Mouse (Mus musculus): ENCODE results near the gene Bco2. TPM values are rescaled to one million over a fixed set of nuclear protein-coding genes. Genes with fewer than 3 reads are reported as not detected.

Gene Bco2
- polyA plus RNA-seq, 1 experiment: not detected

GRCm38 (mm10) chr9:50528293-50528892, 26.6 kb downstream of the Bco2 start, which contains the start of gene Pts:
Gene Pts (minus strand): TSS chr9:50528724.
- no peaks in the 10 kb centered on the region for H3K27me3 ChIP-seq (ENCODE audit: control insufficient read depth, insufficient read depth, low read length, poor library complexity, severe bottlenecking)
- peak within 1 kb of the TSS; percentile 75 for H3K4me3 ChIP-seq (ENCODE audit: low read depth, low read length)
- H3K9ac ChIP-seq (ENCODE audit: low read depth, poor library complexity, severe bottlenecking): peak within 1 kb of the TSS; percentile 9
- H3K9me3 ChIP-seq (replicated peaks; ENCODE audit: control insufficient read depth, insufficient read depth, low read length, poor library complexity, severe bottlenecking): no peaks in the 10 kb centered on the region
- no peaks in the 10 kb centered on the region for H3K36me3 ChIP-seq (ENCODE audit: control insufficient read depth, insufficient read depth, low read length, poor library complexity, severe bottlenecking)
- TF ChIP-seq EP300 (IDR thresholded peaks at IDR 0.05; ENCODE audit: insufficient read depth, low read depth, low read length) (no peak), POLR2A (IDR thresholded peaks at IDR 0.05; ENCODE audit: insufficient read depth, low read length) (no peak), CTCF (IDR thresholded peaks at IDR 0.05; ENCODE audit: low read depth, low read length) (peak; percentile 86)
- no peak within 1 kb of the TSS for H3K27ac ChIP-seq (ENCODE audit: insufficient read depth, low read length)
- no peaks in the 10 kb centered on the region for H3K4me1 ChIP-seq (ENCODE audit: control insufficient read depth, insufficient read depth, low read length)

GRCm38 (mm10) chr9:50527860-50528259, 27.1 kb downstream of the Bco2 start:
- H3K9ac ChIP-seq (ENCODE audit: low read depth, poor library complexity, severe bottlenecking): peak overlapping the region; percentile 9
- peak overlapping the region; percentile 75 for H3K4me3 ChIP-seq (ENCODE audit: low read depth, low read length)
- no peaks in the 10 kb centered on the region for H3K9me3 ChIP-seq (replicated peaks; ENCODE audit: control insufficient read depth, insufficient read depth, low read length, poor library complexity, severe bottlenecking)
- H3K4me1 ChIP-seq (ENCODE audit: control insufficient read depth, insufficient read depth, low read length): no peaks in the 10 kb centered on the region
- no peaks in the 10 kb centered on the region for H3K36me3 ChIP-seq (ENCODE audit: control insufficient read depth, insufficient read depth, low read length, poor library complexity, severe bottlenecking)
- no peaks in the 10 kb centered on the region for H3K27me3 ChIP-seq (ENCODE audit: control insufficient read depth, insufficient read depth, low read length, poor library complexity, severe bottlenecking)
- H3K27ac ChIP-seq (ENCODE audit: insufficient read depth, low read length): no peak overlapping the region
- TF ChIP-seq EP300 (IDR thresholded peaks at IDR 0.05; ENCODE audit: insufficient read depth, low read depth, low read length) (no peak), CTCF (IDR thresholded peaks at IDR 0.05; ENCODE audit: low read depth, low read length) (no peak), POLR2A (IDR thresholded peaks at IDR 0.05; ENCODE audit: insufficient read depth, low read length) (no peak)

GRCm38 (mm10) chr9:50525585-50525984, 29.4 kb downstream of the Bco2 start:
- no peaks in the 10 kb centered on the region for H3K27me3 ChIP-seq (ENCODE audit: control insufficient read depth, insufficient read depth, low read length, poor library complexity, severe bottlenecking)
- H3K27ac ChIP-seq (ENCODE audit: insufficient read depth, low read length): no peak overlapping the region
- no peaks in the 10 kb centered on the region for H3K4me1 ChIP-seq (ENCODE audit: control insufficient read depth, insufficient read depth, low read length)
- no peak overlapping the region for H3K4me3 ChIP-seq (ENCODE audit: low read depth, low read length)
- H3K9ac ChIP-seq (ENCODE audit: low read depth, poor library complexity, severe bottlenecking): no peak overlapping the region
- H3K9me3 ChIP-seq (replicated peaks; ENCODE audit: control insufficient read depth, insufficient read depth, low read length, poor library complexity, severe bottlenecking): no peaks in the 10 kb centered on the region
- TF ChIP-seq POLR2A (IDR thresholded peaks at IDR 0.05; ENCODE audit: insufficient read depth, low read length) (no peak), EP300 (IDR thresholded peaks at IDR 0.05; ENCODE audit: insufficient read depth, low read depth, low read length) (no peak), CTCF (IDR thresholded peaks at IDR 0.05; ENCODE audit: low read depth, low read length) (no peak)
- no peaks in the 10 kb centered on the region; the same call in 1 of the 2 replicates for H3K36me3 ChIP-seq (ENCODE audit: control insufficient read depth, insufficient read depth, low read length, poor library complexity, severe bottlenecking)

- no peaks in the 10 kb centered on the region; the same call in 1 of the 2 replicates for H3K36me3 ChIP-seq (ENCODE audit: control insufficient read depth, insufficient read depth, low read length, poor library complexity, severe bottlenecking)
Measured at GRCm38 (mm10) chr9:50524936-50525335, 30.0 kb downstream of the Bco2 start.

GRCm38 (mm10) chr9:50522574-50522973, 32.4 kb downstream of the Bco2 start:
- no peak for TF ChIP-seq CTCF (IDR thresholded peaks at IDR 0.05; ENCODE audit: low read depth, low read length)
- Histone ChIP-seq H3K4me3 (ENCODE audit: low read depth, low read length) (no peak overlapping the region), H3K4me1 (ENCODE audit: control insufficient read depth, insufficient read depth, low read length) (no peaks in the 10 kb centered on the region), H3K27me3 (ENCODE audit: control insufficient read depth, insufficient read depth, low read length, poor library complexity, severe bottlenecking) (no peaks in the 10 kb centered on the region), H3K9ac (ENCODE audit: low read depth, poor library complexity, severe bottlenecking) (no peak overlapping the region), H3K9me3 (replicated peaks; ENCODE audit: control insufficient read depth, insufficient read depth, low read length, poor library complexity, severe bottlenecking) (no peaks in the 10 kb centered on the region), H3K36me3 (ENCODE audit: control insufficient read depth, insufficient read depth, low read length, poor library complexity, severe bottlenecking) (no peaks in the 10 kb centered on the region; the same call in 1 of the 2 replicates), H3K27ac (ENCODE audit: insufficient read depth, low read length) (no peak overlapping the region)

More at GRCm38 (mm10) chr9:50524936-50525335, 30.0 kb downstream of the Bco2 start:
- Histone ChIP-seq H3K4me1 (ENCODE audit: control insufficient read depth, insufficient read depth, low read length) (no peaks in the 10 kb centered on the region), H3K9ac (ENCODE audit: low read depth, poor library complexity, severe bottlenecking) (no peak overlapping the region), H3K27ac (ENCODE audit: insufficient read depth, low read length) (no peak overlapping the region), H3K4me3 (ENCODE audit: low read depth, low read length) (no peak overlapping the region), H3K27me3 (ENCODE audit: control insufficient read depth, insufficient read depth, low read length, poor library complexity, severe bottlenecking) (no peaks in the 10 kb centered on the region), H3K9me3 (replicated peaks; ENCODE audit: control insufficient read depth, insufficient read depth, low read length, poor library complexity, severe bottlenecking) (no peaks in the 10 kb centered on the region)
- TF ChIP-seq CTCF (IDR thresholded peaks at IDR 0.05; ENCODE audit: low read depth, low read length) (no peak), EP300 (IDR thresholded peaks at IDR 0.05; ENCODE audit: insufficient read depth, low read depth, low read length) (no peak), POLR2A (IDR thresholded peaks at IDR 0.05; ENCODE audit: insufficient read depth, low read length) (no peak)

- Histone ChIP-seq H3K4me1 (ENCODE audit: control insufficient read depth, insufficient read depth, low read length) (no peaks in the 10 kb centered on the region), H3K9me3 (replicated peaks; ENCODE audit: control insufficient read depth, insufficient read depth, low read length, poor library complexity, severe bottlenecking) (no peaks in the 10 kb centered on the region), H3K4me3 (ENCODE audit: low read depth, low read length) (no peak overlapping the region), H3K9ac (ENCODE audit: low read depth, poor library complexity, severe bottlenecking) (no peak overlapping the region), H3K27ac (ENCODE audit: insufficient read depth, low read length) (no peak overlapping the region), H3K36me3 (ENCODE audit: control insufficient read depth, insufficient read depth, low read length, poor library complexity, severe bottlenecking) (no peaks in the 10 kb centered on the region; the same call in 1 of the 2 replicates), H3K27me3 (ENCODE audit: control insufficient read depth, insufficient read depth, low read length, poor library complexity, severe bottlenecking) (no peaks in the 10 kb centered on the region)
- TF ChIP-seq POLR2A (IDR thresholded peaks at IDR 0.05; ENCODE audit: insufficient read depth, low read length) (no peak), CTCF (IDR thresholded peaks at IDR 0.05; ENCODE audit: low read depth, low read length) (no peak), EP300 (IDR thresholded peaks at IDR 0.05; ENCODE audit: insufficient read depth, low read depth, low read length) (no peak)
Measured at GRCm38 (mm10) chr9:50521562-50521961, 33.4 kb downstream of the Bco2 start.

Measured in ES-Bruce4 (cell line).